Mouse (Mus musculus) bone marrow macrophage, adult 2 months (primary cell): ENCODE data around the gene Taar5.

Source experiments
- CTCF ChIP-seq: IDR thresholded peaks from 2 replicates; pipeline ENCODE4 v1.5.1; 2012; ENCODE audit warnings: low read depth, mild to moderate bottlenecking, low read length, moderate library complexity
- POLR2A ChIP-seq: IDR thresholded peaks from 2 replicates; pipeline ENCODE4 v1.6.1; 2012; ENCODE audit warnings: mild to moderate bottlenecking, low read depth, low read length, borderline replicate concordance

- TF ChIP-seq CTCF (peak; percentile 49; the same call in 1 of the 2 replicates), POLR2A (no peak)
Observed at GRCm38 (mm10) chr10:23942465-23942864, 28.0 kb upstream of the Taar5 start.
